Mouse (Mus musculus) layer of hippocampus, postnatal 14 days (tissue): ENCODE data around the gene Fam219a. TPM values are rescaled to one million over a fixed set of nuclear protein-coding genes. Genes with fewer than 3 reads are reported as not detected.

Source experiments
- DNase-seq, 2 experiments: peaks; one replicate each; pipeline ENCODE4 v3.0.0; 2021 to 2022; ENCODE audit warnings: low spot score in 2 of 2, mixed read lengths in 1 of 2
- total RNA-seq, 2 experiments: library from RNA; stranded (reverse); gene quantifications; 2 replicates each; pipeline ENCODE4 v1.2.3; 2021

Fam219a gene
- total RNA-seq, 2 experiments from 2014 or later, result 170 to 187 TPM

- peak; percentile 76 to 90 for DNase-seq
These were observed 62.4 kb downstream of the Fam219a start for GRCm38 (mm10) chr4:41506906-41507305.

GRCm38 (mm10) chr4:41506156-41506555, 63.2 kb downstream of the Fam219a start:
- peak in 1 of 2 experiments; percentile 75 for DNase-seq

- no peak for DNase-seq
These were observed 64.2 kb downstream of the Fam219a start for GRCm38 (mm10) chr4:41505131-41505551.

- no peak for DNase-seq
These were observed 65.0 kb downstream of the Fam219a start for GRCm38 (mm10) chr4:41504325-41504724.

- peak; percentile 84 to 96 for DNase-seq
These were observed 66.3 kb downstream of the Fam219a start, which contains the start of gene AI464131 for GRCm38 (mm10) chr4:41502986-41503412. AI464131 (minus strand) TSS chr4:41503076.

- DNase-seq, result no peak
These were observed 67.0 kb downstream of the Fam219a start for GRCm38 (mm10) chr4:41502171-41502940.

GRCm38 (mm10) chr4:41500787-41501186, 68.6 kb downstream of the Fam219a start:
- no peak for DNase-seq

- DNase-seq, result no peak
These were observed 69.7 kb downstream of the Fam219a start for GRCm38 (mm10) chr4:41499619-41500018.

- no peak for DNase-seq
These were observed 70.4 kb downstream of the Fam219a start for GRCm38 (mm10) chr4:41498921-41499391.

- no peak for DNase-seq
These were observed 71.1 kb downstream of the Fam219a start for GRCm38 (mm10) chr4:41497995-41498845.

GRCm38 (mm10) chr4:41497579-41497978, 71.8 kb downstream of the Fam219a start:
- no peak for DNase-seq

GRCm38 (mm10) chr4:41497046-41497445, 72.3 kb downstream of the Fam219a start:
- no peak for DNase-seq

GRCm38 (mm10) chr4:41495850-41496249, 73.5 kb downstream of the Fam219a start:
- peak; percentile 63 to 84 for DNase-seq

GRCm38 (mm10) chr4:41495076-41495475, 74.3 kb downstream of the Fam219a start:
- DNase-seq, result no peak

- DNase-seq, result no peak
These were observed 75.0 kb downstream of the Fam219a start for GRCm38 (mm10) chr4:41494378-41494777.

GRCm38 (mm10) chr4:41493464-41494116, 75.7 kb downstream of the Fam219a start:
- no peak for DNase-seq

- no peak for DNase-seq
These were observed 76.4 kb downstream of the Fam219a start for GRCm38 (mm10) chr4:41492951-41493350.

GRCm38 (mm10) chr4:41481601-41482017, 87.7 kb downstream of the Fam219a start:
- peak in 1 of 2 experiments; percentile 62 for DNase-seq

GRCm38 (mm10) chr4:41480254-41480653, 89.1 kb downstream of the Fam219a start:
- DNase-seq, result peak in 1 of 2 experiments; percentile 61

GRCm38 (mm10) chr4:41479456-41479804, 89.9 kb downstream of the Fam219a start:
- no peak for DNase-seq

- no peak for DNase-seq
These were observed 90.4 kb downstream of the Fam219a start for GRCm38 (mm10) chr4:41478751-41479455.
